Mouse (Mus musculus): ENCODE data around the gene Cyp3a11. TPM values are rescaled to one million over a fixed set of nuclear protein-coding genes. Genes with fewer than 3 reads are reported as not detected.

The Cyp3a11 gene
- polyA plus RNA-seq (2017; shearing (Covaris generic)), result not detected

DNA sequence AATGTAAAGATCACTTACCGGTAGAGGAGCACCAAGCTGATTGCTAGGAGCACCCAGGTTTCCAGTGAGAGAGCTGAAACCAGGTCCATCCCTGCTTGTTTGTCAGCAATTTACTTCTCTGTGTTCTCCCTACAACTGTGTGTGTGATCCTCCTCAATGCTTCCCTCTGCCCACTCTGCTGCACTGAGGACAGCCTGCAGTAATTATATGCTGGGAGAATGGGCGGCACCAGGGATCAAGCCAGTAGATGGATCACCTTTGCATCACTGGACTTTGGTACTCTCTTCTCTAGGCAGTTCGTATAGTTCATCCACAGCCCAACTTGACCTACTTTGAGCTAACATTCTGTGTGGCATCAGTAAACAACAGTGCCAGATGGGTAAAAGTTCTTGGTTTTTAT lies at the start of gene Cyp3a11:
Gene Cyp3a11, minus strand, starts transcription at position 277 of the 400 bp plus-strand sequence.

GRCm38 (mm10) chr5:145805796-145806195 lies 74.0 kb downstream of the Cyp3a11 start, which contains the start of gene Cyp3a44:
Cyp3a44 (minus strand) TSS chr5:145805874.

Other genes with a start within 250 kb of the Cyp3a11 start
- not detected for gene Cyp3a41a, start 159.8 kb downstream of the Cyp3a11 start, polyA plus RNA-seq (2017; shearing (Covaris generic))
- gene Cyp3a44, start 74.1 kb downstream of the Cyp3a11 start, polyA plus RNA-seq (2017; shearing (Covaris generic)), result not detected
- not detected for gene Cyp3a25, start 129.7 kb upstream of the Cyp3a11 start, polyA plus RNA-seq (2017; shearing (Covaris generic))
- not detected for gene Cyp3a59, start 199.3 kb upstream of the Cyp3a11 start, polyA plus RNA-seq (2017; shearing (Covaris generic))

Data from activated CD4-positive, CD25-positive, alpha-beta regulatory T cell (primary cell).